Mouse (Mus musculus) right cerebral cortex, postnatal 10 days (tissue): ENCODE results near the gene Tvp23a.

Experiments
- DNase-seq, 2 experiments: peaks; one replicate each; pipeline ENCODE4 v3.0.0; 2021; ENCODE audit warnings: low spot score in 2 of 2

Gene Tvp23a

GRCm38 (mm10) chr16:10447264-10447594, at the start of gene Tvp23a:
Gene Tvp23a, minus strand, starts transcription at chr16:10447362.
- DNase-seq: peak; percentile 94

- DNase-seq: no peak
These were observed 48.7 kb upstream of the Tvp23a start for GRCm38 (mm10) chr16:10495824-10496298.

- DNase-seq: no peak
These were observed 45.4 kb upstream of the Tvp23a start for GRCm38 (mm10) chr16:10492587-10492986.

GRCm38 (mm10) chr16:10491716-10492115, 44.6 kb upstream of the Tvp23a start:
- DNase-seq: no peak

GRCm38 (mm10) chr16:10490503-10491150, 43.5 kb upstream of the Tvp23a start:
- no peak for DNase-seq

GRCm38 (mm10) chr16:10489904-10490457, 42.8 kb upstream of the Tvp23a start:
- DNase-seq: no peak

GRCm38 (mm10) chr16:10489483-10489882, 42.3 kb upstream of the Tvp23a start:
- DNase-seq: no peak

GRCm38 (mm10) chr16:10488769-10489481, 41.8 kb upstream of the Tvp23a start:
- no peak for DNase-seq

- no peak for DNase-seq
These were observed 40.8 kb upstream of the Tvp23a start for GRCm38 (mm10) chr16:10487895-10488493.

- no peak for DNase-seq
These were observed 39.8 kb upstream of the Tvp23a start for GRCm38 (mm10) chr16:10486993-10487392.

GRCm38 (mm10) chr16:10482343-10482742, 35.2 kb upstream of the Tvp23a start:
- DNase-seq: no peak

- no peak for DNase-seq
These were observed 32.7 kb upstream of the Tvp23a start, which contains the start of gene Ciita for GRCm38 (mm10) chr16:10479857-10480256. Gene Ciita, plus strand, starts transcription at chr16:10480059.

GRCm38 (mm10) chr16:10475919-10476318, 28.8 kb upstream of the Tvp23a start:
- no peak for DNase-seq

- DNase-seq: no peak
These were observed 27.8 kb upstream of the Tvp23a start for GRCm38 (mm10) chr16:10474956-10475355.

GRCm38 (mm10) chr16:10471950-10472349, 24.8 kb upstream of the Tvp23a start:
- no peak for DNase-seq

- peak; percentile 48 to 53 for DNase-seq
These were observed 21.0 kb upstream of the Tvp23a start for GRCm38 (mm10) chr16:10468201-10468600.

- DNase-seq: no peak
These were observed 20.4 kb upstream of the Tvp23a start for GRCm38 (mm10) chr16:10467391-10468107.

- no peak for DNase-seq
These were observed 18.0 kb upstream of the Tvp23a start for GRCm38 (mm10) chr16:10465011-10465681.

GRCm38 (mm10) chr16:10461178-10461577, 14.0 kb upstream of the Tvp23a start:
- no peak for DNase-seq

- DNase-seq: no peak
These were observed 13.0 kb upstream of the Tvp23a start for GRCm38 (mm10) chr16:10460188-10460587.

- DNase-seq: no peak
These were observed 7.4 kb upstream of the Tvp23a start for GRCm38 (mm10) chr16:10454583-10454974.
